Mouse (Mus musculus): ENCODE results near the gene Hsf5.

Hsf5 gene

GRCm38 (mm10) chr11:87616790-87617474 is at the start of gene Hsf5:
Hsf5 (plus strand) TSS chr11:87617164.
- no peak for DNase-seq (ENCODE audit: low spot score in 2 of 2)

GRCm38 (mm10) chr11:87568255-87568953 is 48.6 kb upstream of the Hsf5 start, which contains the start of gene Sept4:
Sept4 (plus strand) TSS chr11:87568903.
- DNase-seq (ENCODE audit: low spot score in 2 of 2): no peak

- DNase-seq (ENCODE audit: low spot score in 2 of 2): no peak
Measured at GRCm38 (mm10) chr11:87570743-87571142, 46.2 kb upstream of the Hsf5 start.

GRCm38 (mm10) chr11:87571361-87571950 is 45.5 kb upstream of the Hsf5 start:
- no peak for DNase-seq (ENCODE audit: low spot score in 2 of 2)

- DNase-seq (ENCODE audit: low spot score in 2 of 2): no peak
Measured at GRCm38 (mm10) chr11:87573751-87574150, 43.2 kb upstream of the Hsf5 start.

- no peak for DNase-seq (ENCODE audit: low spot score in 2 of 2)
Measured at GRCm38 (mm10) chr11:87574520-87575180, 42.3 kb upstream of the Hsf5 start.

- peak in 1 of 2 experiments; percentile 28 for DNase-seq (ENCODE audit: low spot score in 2 of 2)
Measured at GRCm38 (mm10) chr11:87577601-87578248, 39.2 kb upstream of the Hsf5 start.

- DNase-seq (ENCODE audit: low spot score in 2 of 2): peak; percentile 58 to 63
Measured at GRCm38 (mm10) chr11:87578249-87578962, 38.6 kb upstream of the Hsf5 start.

GRCm38 (mm10) chr11:87578963-87579601 is 37.9 kb upstream of the Hsf5 start:
- no peak for DNase-seq (ENCODE audit: low spot score in 2 of 2)

GRCm38 (mm10) chr11:87579713-87580112 is 37.3 kb upstream of the Hsf5 start:
- DNase-seq (ENCODE audit: low spot score in 2 of 2): no peak

GRCm38 (mm10) chr11:87580543-87581085 is 36.4 kb upstream of the Hsf5 start:
- DNase-seq (ENCODE audit: low spot score in 2 of 2): no peak

- no peak for DNase-seq (ENCODE audit: low spot score in 2 of 2)
Measured at GRCm38 (mm10) chr11:87581161-87581865, 35.7 kb upstream of the Hsf5 start.

- DNase-seq (ENCODE audit: low spot score in 2 of 2): peak in 1 of 2 experiments; percentile 49
Measured at GRCm38 (mm10) chr11:87581933-87582710, 34.8 kb upstream of the Hsf5 start.

- no peak for DNase-seq (ENCODE audit: low spot score in 2 of 2)
Measured at GRCm38 (mm10) chr11:87583291-87584034, 33.5 kb upstream of the Hsf5 start.

GRCm38 (mm10) chr11:87584711-87585505 is 32.1 kb upstream of the Hsf5 start:
- no peak for DNase-seq (ENCODE audit: low spot score in 2 of 2)

- DNase-seq (ENCODE audit: low spot score in 2 of 2): no peak
Measured at GRCm38 (mm10) chr11:87587211-87587874, 29.6 kb upstream of the Hsf5 start.

- DNase-seq (ENCODE audit: low spot score in 2 of 2): no peak
Measured at GRCm38 (mm10) chr11:87589605-87590004, 27.4 kb upstream of the Hsf5 start.
